Mouse (Mus musculus) kidney, postnatal 0 days (tissue): ENCODE measurements around the gene Tpsb2. TPM values are rescaled to one million over a fixed set of nuclear protein-coding genes. Genes with fewer than 3 reads are reported as not detected.

Source experiments
- ATAC-seq: fragments of 200-750 bp; cut with Nextera tagmentation; replicated peaks from 2 replicates; pipeline ENCODE4 v1.8.0; 2017; ENCODE audit warnings: low read depth, moderate number of reproducible peaks, moderate TSS enrichment, moderate library complexity; ENCODE audit not compliant: low FRiP score
- DNase-seq: peaks from one replicate; pipeline ENCODE4 v3.0.0-alpha.2; 2016; ENCODE audit warnings: low spot score
- H3K27ac ChIP-seq: fragments of 300-500 bp; sonication (generic); 2 replicates; pipeline ENCODE4 v1.5.1; 2014; ENCODE audit warnings: mild to moderate bottlenecking
- H3K27me3 ChIP-seq: fragments of 300-500 bp; sonication (generic); 2 replicates; pipeline ENCODE4 v1.6.1; 2014; ENCODE audit warnings: low read length, mixed read lengths; ENCODE audit not compliant: insufficient read depth
- H3K36me3 ChIP-seq: fragments of 300-500 bp; sonication (generic); 2 replicates; pipeline ENCODE4 v1.6.1; 2014; ENCODE audit warnings: low read length, mixed read lengths; ENCODE audit not compliant: insufficient read depth
- H3K4me1 ChIP-seq: fragments of 300-500 bp; sonication (generic); replicated peaks from 2 replicates; pipeline ENCODE4 v1.6.1; 2014; ENCODE audit warnings: antibody characterized with exemption, low read length, mixed read lengths; ENCODE audit not compliant: insufficient read depth
- H3K4me2 ChIP-seq: fragments of 300-500 bp; sonication (generic); 2 replicates; pipeline ENCODE4 v1.6.1; 2014; ENCODE audit warnings: mild to moderate bottlenecking, low read length, moderate library complexity, mixed read lengths
- H3K4me3 ChIP-seq: fragments of 300-500 bp; sonication (generic); replicated peaks from 2 replicates; pipeline ENCODE4 v1.5.1; 2014; ENCODE audit warnings: low read depth, low read length
- H3K9ac ChIP-seq: fragments of 300-500 bp; sonication (generic); 2 replicates; pipeline ENCODE4 v1.6.1; 2014; ENCODE audit warnings: low read depth, low read length
- H3K9me3 ChIP-seq: fragments of 300-500 bp; sonication (generic); replicated peaks from 2 replicates; pipeline ENCODE4 v1.6.1; 2016; ENCODE audit warnings: low read length, inconsistent platforms, mixed read lengths
- CTCF ChIP-seq: IDR thresholded peaks from 2 replicates; pipeline ENCODE4 v1.5.1; 2016; ENCODE audit warnings: antibody characterized with exemption, low read depth, mild to moderate bottlenecking, moderate library complexity
- WGBS: fragments of 180-500 bp; shearing (Covaris S2); extraction: QIAGEN DNeasy Blood & Tissue Kit; methylation state at CpG from one replicate; pipeline ENCODE4 v1.1.7; 2014; 5-methylcytosine and 5-hydroxymethylcytosine counted together
- polyA plus RNA-seq: library from polyadenylated mRNA; unstranded; fragments of >200 nt; fragmentation: Nextera tagmentation; extraction: Ambion mirVana; gene quantifications from 2 replicates; pipeline ENCODE4 v1.2.1, GENCODE M21; 2015

The Tpsb2 gene
- polyA plus RNA-seq, 1 experiment from 2014 or later: 4.2 TPM

DNA sequence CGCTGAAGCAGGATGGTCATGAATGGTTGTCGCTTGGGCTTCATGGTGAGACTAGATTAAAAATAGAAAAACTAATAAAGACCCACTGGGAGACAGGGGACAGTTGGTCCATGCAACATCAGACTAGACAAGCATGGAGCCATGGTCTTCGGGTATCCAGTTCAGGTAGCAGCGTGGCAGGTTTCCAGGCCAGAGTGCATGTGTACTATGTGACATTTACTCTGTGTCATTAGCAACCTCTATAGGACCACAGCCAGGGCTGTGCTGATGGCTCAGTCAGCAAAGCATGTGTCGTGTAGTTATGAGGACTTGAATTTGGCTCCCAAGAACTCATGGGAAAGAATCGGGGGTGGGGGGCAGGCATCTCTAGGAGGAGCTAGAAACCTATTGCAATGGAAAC lies 26.1 kb upstream of the Tpsb2 start:
- no peak for ATAC-seq
- no peaks in the 10 kb centered on the region for H3K27me3 ChIP-seq
- H3K4me2 ChIP-seq: no peak overlapping the region
- TF ChIP-seq CTCF: no peak
- H3K4me3 ChIP-seq: no peak overlapping the region
- DNase-seq: no peak
- H3K27ac ChIP-seq: no peak overlapping the region
- H3K4me1 ChIP-seq: no peaks in the 10 kb centered on the region
- H3K9ac ChIP-seq: no peak overlapping the region
- H3K9me3 ChIP-seq: no peaks in the 10 kb centered on the region
- 89% methylated on average over 6 of the region's 6 CpGs for WGBS
- H3K36me3 ChIP-seq: no peaks in the 10 kb centered on the region

- Histone ChIP-seq H3K27me3 (no peaks in the 10 kb centered on the region), H3K36me3 (no peaks in the 10 kb centered on the region), H3K4me2 (no peak overlapping the region), H3K9me3 (no peaks in the 10 kb centered on the region), H3K27ac (no peak overlapping the region), H3K4me1 (no peaks in the 10 kb centered on the region), H3K9ac (no peak overlapping the region), H3K4me3 (no peak overlapping the region)
- WGBS: 39% methylated on average over 3 of the region's 3 CpGs
- DNase-seq (no peak), ATAC-seq (peak; percentile 76; the same call in 1 of the 2 replicates)
- TF ChIP-seq CTCF: no peak
These were observed 24.6 kb upstream of the Tpsb2 start for GRCm38 (mm10) chr17:25341490-25341889.

GRCm38 (mm10) chr17:25345462-25345861 lies 20.6 kb upstream of the Tpsb2 start, which contains the start of gene Tpsab1:
Gene Tpsab1 (minus strand): TSS chr17:25345562.
- Histone ChIP-seq H3K4me2 (no peak within 1 kb of the TSS), H3K9me3 (no peaks in the 10 kb centered on the region), H3K4me1 (no peaks in the 10 kb centered on the region), H3K27ac (no peak within 1 kb of the TSS), H3K27me3 (no peaks in the 10 kb centered on the region), H3K9ac (no peak within 1 kb of the TSS), H3K4me3 (no peak within 1 kb of the TSS), H3K36me3 (no peaks in the 10 kb centered on the region)
- no peak for TF ChIP-seq CTCF
- DNase-seq (no peak), ATAC-seq (no peak)
- WGBS: 74% methylated on average over 4 of the region's 4 CpGs

- Histone ChIP-seq H3K4me1 (no peaks in the 10 kb centered on the region), H3K36me3 (no peaks in the 10 kb centered on the region), H3K4me2 (no peak overlapping the region), H3K4me3 (no peak overlapping the region), H3K9me3 (no peaks in the 10 kb centered on the region), H3K27ac (no peak overlapping the region), H3K9ac (no peak overlapping the region), H3K27me3 (no peaks in the 10 kb centered on the region)
- TF ChIP-seq CTCF: no peak
- ATAC-seq (no peak), DNase-seq (no peak)
- WGBS: 74% methylated on average over 2 of the region's 2 CpGs
These were observed 4.8 kb upstream of the Tpsb2 start for GRCm38 (mm10) chr17:25361291-25361690.

DNA sequence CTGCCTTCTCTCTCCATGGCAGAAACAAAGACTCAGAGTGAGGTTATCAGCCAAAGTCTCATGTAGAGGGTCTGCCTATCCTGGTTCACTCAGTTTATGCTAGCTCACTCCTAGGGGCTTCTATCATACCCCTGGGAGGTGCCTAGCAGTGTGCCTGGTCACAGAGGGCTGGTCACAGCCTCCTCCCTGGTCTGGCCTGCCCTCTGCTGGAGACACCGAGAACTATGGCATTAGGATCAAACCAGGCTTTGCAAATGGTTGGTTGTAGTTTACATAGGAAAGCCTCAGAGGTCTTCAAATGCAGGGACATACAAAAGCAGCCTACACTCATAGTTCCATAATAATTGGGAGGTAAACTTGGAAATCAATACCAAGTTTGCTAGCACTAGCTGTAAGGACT lies 2.4 kb upstream of the Tpsb2 start:
- peak; percentile 54 for DNase-seq
- peak; percentile 82 for TF ChIP-seq CTCF
- Histone ChIP-seq H3K36me3 (no peaks in the 10 kb centered on the region), H3K4me2 (no peak overlapping the region), H3K4me3 (no peak overlapping the region), H3K27ac (no peak overlapping the region), H3K27me3 (no peaks in the 10 kb centered on the region), H3K4me1 (no peaks in the 10 kb centered on the region), H3K9ac (no peak overlapping the region), H3K9me3 (no peaks in the 10 kb centered on the region)
- no peak for ATAC-seq
- WGBS: 0% methylated on average over 1 of the region's 1 CpGs

DNA sequence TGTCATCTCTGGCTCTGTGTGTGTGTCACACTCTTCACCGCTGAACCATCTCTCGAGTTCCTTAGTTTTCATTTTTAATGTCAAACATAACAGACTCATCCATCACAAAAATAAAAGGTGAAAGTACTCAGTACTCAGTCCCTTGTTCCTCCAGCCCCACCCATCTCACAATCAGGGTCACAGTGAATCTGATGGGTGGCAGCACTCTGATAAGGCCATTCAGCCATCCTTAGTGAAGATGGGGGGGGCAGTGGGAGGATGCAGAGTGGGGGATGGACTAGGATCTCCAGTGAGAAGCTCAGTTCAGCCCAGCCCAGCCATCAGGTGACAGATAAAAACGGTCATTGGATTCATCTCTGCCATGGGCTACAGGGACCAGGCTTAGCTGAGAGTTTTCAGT lies 2.9 kb downstream of the Tpsb2 start, which contains the start of gene Tpsg1:
Gene Tpsg1, plus strand, starts transcription at position 301 of the 400 bp plus-strand sequence.
- H3K4me2 ChIP-seq: no peak within 1 kb of the TSS
- no peak within 1 kb of the TSS for H3K4me3 ChIP-seq
- no peak for ATAC-seq
- H3K9me3 ChIP-seq: no peaks in the 10 kb centered on the region
- no peak for TF ChIP-seq CTCF
- no peaks in the 10 kb centered on the region for H3K36me3 ChIP-seq
- H3K27me3 ChIP-seq: no peaks in the 10 kb centered on the region
- 76% methylated on average over 3 of the region's 3 CpGs for WGBS
- H3K4me1 ChIP-seq: no peaks in the 10 kb centered on the region
- no peak within 1 kb of the TSS for H3K27ac ChIP-seq
- no peak for DNase-seq
- H3K9ac ChIP-seq: no peak within 1 kb of the TSS

DNA sequence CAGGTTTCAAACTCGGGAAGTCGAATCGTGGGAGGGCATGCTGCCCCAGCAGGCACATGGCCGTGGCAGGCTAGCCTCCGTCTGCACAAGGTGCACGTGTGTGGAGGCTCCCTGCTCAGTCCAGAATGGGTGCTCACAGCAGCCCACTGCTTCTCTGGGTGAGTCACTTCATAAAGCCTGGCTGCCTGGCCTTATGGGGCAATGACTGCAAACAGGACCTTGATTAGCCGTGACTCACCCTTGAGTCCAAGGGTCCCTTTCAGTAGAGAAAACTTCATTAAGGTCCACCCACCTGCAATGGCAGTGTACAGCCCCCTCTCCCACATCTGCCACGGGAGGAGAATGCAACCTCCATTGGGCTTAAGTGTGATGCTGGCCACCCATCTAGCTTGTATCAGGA lies 6.4 kb downstream of the Tpsb2 start:
- no peak overlapping the region for H3K27ac ChIP-seq
- H3K36me3 ChIP-seq: no peaks in the 10 kb centered on the region
- H3K9me3 ChIP-seq: no peaks in the 10 kb centered on the region
- ATAC-seq: no peak
- no peaks in the 10 kb centered on the region for H3K4me1 ChIP-seq
- TF ChIP-seq CTCF: no peak
- no peak overlapping the region for H3K4me2 ChIP-seq
- no peak overlapping the region for H3K4me3 ChIP-seq
- no peak overlapping the region for H3K9ac ChIP-seq
- WGBS: 61% methylated on average over 8 of the region's 8 CpGs
- no peak for DNase-seq
- H3K27me3 ChIP-seq: no peaks in the 10 kb centered on the region
